Mouse (Mus musculus): ENCODE data around the gene Bpifa1. TPM values are rescaled to one million over a fixed set of nuclear protein-coding genes. Genes with fewer than 3 reads are reported as not detected.

Gene Bpifa1
- polyA plus RNA-seq (2011; ENCODE audit: insufficient read depth, insufficient read length, low read depth, missing spikeins): not detected in 2 replicates

DNA sequence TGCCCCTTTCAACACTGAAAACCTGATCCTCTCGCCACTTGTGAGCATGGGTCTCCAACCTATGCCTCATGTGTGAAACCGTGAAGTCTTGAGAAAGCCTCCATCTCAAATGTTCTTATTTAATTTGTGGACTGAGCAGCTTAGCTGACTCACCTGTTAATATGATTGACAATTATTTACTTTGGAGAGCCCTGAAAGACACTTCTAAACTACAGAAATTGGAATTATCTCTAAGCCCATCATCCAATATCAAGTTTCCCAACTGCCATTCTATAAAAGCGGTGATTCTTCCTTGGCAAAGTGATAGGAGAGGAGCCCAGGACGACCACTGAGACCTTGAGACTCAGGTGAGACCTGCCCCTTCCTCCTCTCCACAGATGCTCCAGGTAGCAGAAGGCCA lies at the start of gene Bpifa1:
Gene Bpifa1 (plus strand): TSS at position 301 of the 400 bp plus-strand sequence.
- no peaks in the 10 kb centered on the region for H3K4me1 ChIP-seq (ENCODE audit: control insufficient read depth, insufficient read depth, low read length)
- no peak within 1 kb of the TSS for H3K9ac ChIP-seq (ENCODE audit: low read depth, poor library complexity, severe bottlenecking)
- TF ChIP-seq EP300 (IDR thresholded peaks at IDR 0.05; ENCODE audit: insufficient read depth, low read depth, low read length) (no peak), POLR2A (IDR thresholded peaks at IDR 0.05; ENCODE audit: insufficient read depth, low read length) (no peak), CTCF (IDR thresholded peaks at IDR 0.05; ENCODE audit: low read depth, low read length) (no peak)
- H3K27ac ChIP-seq (ENCODE audit: insufficient read depth, low read length): no peak within 1 kb of the TSS
- H3K9me3 ChIP-seq (replicated peaks; ENCODE audit: control insufficient read depth, insufficient read depth, low read length, poor library complexity, severe bottlenecking): no peaks in the 10 kb centered on the region
- H3K36me3 ChIP-seq (ENCODE audit: control insufficient read depth, insufficient read depth, low read length, poor library complexity, severe bottlenecking): no peaks in the 10 kb centered on the region
- no peaks in the 10 kb centered on the region for H3K27me3 ChIP-seq (ENCODE audit: control insufficient read depth, insufficient read depth, low read length, poor library complexity, severe bottlenecking)
- H3K4me3 ChIP-seq (ENCODE audit: low read depth, low read length): no peak within 1 kb of the TSS

- Histone ChIP-seq H3K27me3 (ENCODE audit: control insufficient read depth, insufficient read depth, low read length, poor library complexity, severe bottlenecking) (no peaks in the 10 kb centered on the region), H3K4me3 (ENCODE audit: low read depth, low read length) (no peak overlapping the region), H3K27ac (ENCODE audit: insufficient read depth, low read length) (no peak overlapping the region), H3K9ac (ENCODE audit: low read depth, poor library complexity, severe bottlenecking) (no peak overlapping the region), H3K9me3 (replicated peaks; ENCODE audit: control insufficient read depth, insufficient read depth, low read length, poor library complexity, severe bottlenecking) (no peaks in the 10 kb centered on the region), H3K4me1 (ENCODE audit: control insufficient read depth, insufficient read depth, low read length) (no peaks in the 10 kb centered on the region), H3K36me3 (ENCODE audit: control insufficient read depth, insufficient read depth, low read length, poor library complexity, severe bottlenecking) (no peaks in the 10 kb centered on the region)
- no peak for TF ChIP-seq EP300 (IDR thresholded peaks at IDR 0.05; ENCODE audit: insufficient read depth, low read depth, low read length)
- TF ChIP-seq CTCF (IDR thresholded peaks at IDR 0.05; ENCODE audit: low read depth, low read length): no peak
These were observed 44.9 kb upstream of the Bpifa1 start for GRCm38 (mm10) chr2:154097734-154098133.

GRCm38 (mm10) chr2:154117381-154117780 lies 25.3 kb upstream of the Bpifa1 start:
- Histone ChIP-seq H3K9me3 (replicated peaks; ENCODE audit: control insufficient read depth, insufficient read depth, low read length, poor library complexity, severe bottlenecking) (no peaks in the 10 kb centered on the region), H3K4me1 (ENCODE audit: control insufficient read depth, insufficient read depth, low read length) (no peaks in the 10 kb centered on the region), H3K36me3 (ENCODE audit: control insufficient read depth, insufficient read depth, low read length, poor library complexity, severe bottlenecking) (no peaks in the 10 kb centered on the region), H3K9ac (ENCODE audit: low read depth, poor library complexity, severe bottlenecking) (no peak overlapping the region), H3K27ac (ENCODE audit: insufficient read depth, low read length) (no peak overlapping the region), H3K27me3 (ENCODE audit: control insufficient read depth, insufficient read depth, low read length, poor library complexity, severe bottlenecking) (no peaks in the 10 kb centered on the region), H3K4me3 (ENCODE audit: low read depth, low read length) (no peak overlapping the region)
- TF ChIP-seq POLR2A (IDR thresholded peaks at IDR 0.05; ENCODE audit: insufficient read depth, low read length) (no peak), EP300 (IDR thresholded peaks at IDR 0.05; ENCODE audit: insufficient read depth, low read depth, low read length) (no peak), CTCF (IDR thresholded peaks at IDR 0.05; ENCODE audit: low read depth, low read length) (no peak)

- Histone ChIP-seq H3K4me1 (ENCODE audit: control insufficient read depth, insufficient read depth, low read length) (no peaks in the 10 kb centered on the region), H3K4me3 (ENCODE audit: low read depth, low read length) (no peak within 1 kb of the TSS), H3K27me3 (ENCODE audit: control insufficient read depth, insufficient read depth, low read length, poor library complexity, severe bottlenecking) (no peaks in the 10 kb centered on the region), H3K27ac (ENCODE audit: insufficient read depth, low read length) (no peak within 1 kb of the TSS), H3K9me3 (replicated peaks; ENCODE audit: control insufficient read depth, insufficient read depth, low read length, poor library complexity, severe bottlenecking) (no peaks in the 10 kb centered on the region), H3K36me3 (ENCODE audit: control insufficient read depth, insufficient read depth, low read length, poor library complexity, severe bottlenecking) (no peaks in the 10 kb centered on the region), H3K9ac (ENCODE audit: low read depth, poor library complexity, severe bottlenecking) (no peak within 1 kb of the TSS)
- no peak for TF ChIP-seq POLR2A (IDR thresholded peaks at IDR 0.05; ENCODE audit: insufficient read depth, low read length)
- TF ChIP-seq EP300 (IDR thresholded peaks at IDR 0.05; ENCODE audit: insufficient read depth, low read depth, low read length): no peak
These were observed 12.6 kb upstream of the Bpifa1 start, which contains the start of gene Bpifa3 for GRCm38 (mm10) chr2:154130120-154130519. Bpifa3 (plus strand) TSS chr2:154130336.

DNA sequence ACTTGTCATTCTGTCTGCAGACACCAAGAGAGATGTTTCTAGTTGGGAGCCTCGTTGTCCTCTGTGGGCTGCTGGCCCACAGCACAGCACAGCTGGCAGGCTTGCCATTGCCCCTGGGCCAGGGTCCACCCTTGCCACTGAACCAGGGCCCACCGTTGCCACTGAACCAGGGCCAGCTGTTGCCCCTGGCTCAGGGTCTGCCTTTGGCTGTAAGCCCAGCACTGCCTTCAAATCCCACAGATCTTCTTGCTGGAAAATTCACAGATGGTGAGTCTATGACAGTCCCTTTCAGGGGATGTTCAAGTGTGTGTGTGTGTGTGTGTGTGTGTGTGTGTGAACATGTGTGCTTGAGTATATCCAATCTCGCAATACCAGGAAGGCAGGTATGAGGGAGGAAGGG lies 1.1 kb downstream of the Bpifa1 start:
- Histone ChIP-seq H3K27ac (ENCODE audit: insufficient read depth, low read length) (no peak overlapping the region), H3K27me3 (ENCODE audit: control insufficient read depth, insufficient read depth, low read length, poor library complexity, severe bottlenecking) (no peaks in the 10 kb centered on the region), H3K4me3 (ENCODE audit: low read depth, low read length) (no peak overlapping the region), H3K9me3 (replicated peaks; ENCODE audit: control insufficient read depth, insufficient read depth, low read length, poor library complexity, severe bottlenecking) (no peaks in the 10 kb centered on the region), H3K36me3 (ENCODE audit: control insufficient read depth, insufficient read depth, low read length, poor library complexity, severe bottlenecking) (no peaks in the 10 kb centered on the region), H3K9ac (ENCODE audit: low read depth, poor library complexity, severe bottlenecking) (no peak overlapping the region), H3K4me1 (ENCODE audit: control insufficient read depth, insufficient read depth, low read length) (no peaks in the 10 kb centered on the region)
- no peak for TF ChIP-seq EP300 (IDR thresholded peaks at IDR 0.05; ENCODE audit: insufficient read depth, low read depth, low read length)

GRCm38 (mm10) chr2:154147496-154147895 lies 4.8 kb downstream of the Bpifa1 start:
- no peaks in the 10 kb centered on the region for H3K27me3 ChIP-seq (ENCODE audit: control insufficient read depth, insufficient read depth, low read length, poor library complexity, severe bottlenecking)
- TF ChIP-seq EP300 (IDR thresholded peaks at IDR 0.05; ENCODE audit: insufficient read depth, low read depth, low read length) (no peak), POLR2A (IDR thresholded peaks at IDR 0.05; ENCODE audit: insufficient read depth, low read length) (no peak), CTCF (IDR thresholded peaks at IDR 0.05; ENCODE audit: low read depth, low read length) (no peak)
- H3K4me3 ChIP-seq (ENCODE audit: low read depth, low read length): no peak overlapping the region
- H3K9me3 ChIP-seq (replicated peaks; ENCODE audit: control insufficient read depth, insufficient read depth, low read length, poor library complexity, severe bottlenecking): no peaks in the 10 kb centered on the region
- no peaks in the 10 kb centered on the region for H3K36me3 ChIP-seq (ENCODE audit: control insufficient read depth, insufficient read depth, low read length, poor library complexity, severe bottlenecking)
- H3K9ac ChIP-seq (ENCODE audit: low read depth, poor library complexity, severe bottlenecking): no peak overlapping the region
- no peak overlapping the region for H3K27ac ChIP-seq (ENCODE audit: insufficient read depth, low read length)
- no peaks in the 10 kb centered on the region for H3K4me1 ChIP-seq (ENCODE audit: control insufficient read depth, insufficient read depth, low read length)
